Mouse (Mus musculus) adrenal gland, postnatal 14 days (tissue): ENCODE data around the gene Abcb5. TPM values are rescaled to one million over a fixed set of nuclear protein-coding genes. Genes with fewer than 3 reads are reported as not detected.
"Not testable (repeated sequence)": the region's sequence is repeated elsewhere in the genome, so short reads cannot be mapped to it uniquely, and the experiment has no call there.

Experiments used
- DNase-seq: peaks from one replicate; pipeline ENCODE4 v3.0.0; 2021; ENCODE audit warnings: mixed read lengths
- long read RNA-seq, 2 experiments: library from polyadenylated mRNA; stranded (forward); transcript quantifications; one replicate each; pipeline ENCODE4 v2.0.0; 2021
- total RNA-seq: library from RNA; stranded (reverse); gene quantifications from 2 replicates; pipeline ENCODE4 v1.2.3, GENCODE M21; 2021

The Abcb5 gene
- total RNA-seq = 0.19 and 0.26 TPM in 2 replicates
- long read RNA-seq, experiment 1 = 0 reads
- long read RNA-seq, experiment 2 = 0 reads

GRCm38 (mm10) chr12:118966321-118966720 is at the start of gene Abcb5:
TSS of gene Abcb5 (minus strand) at chr12:118966421.
- no peak for DNase-seq

GRCm38 (mm10) chr12:118999230-118999629 is 33.0 kb upstream of the Abcb5 start:
- DNase-seq = no peak

GRCm38 (mm10) chr12:118994328-118995166 is 28.3 kb upstream of the Abcb5 start:
- no peak for DNase-seq

GRCm38 (mm10) chr12:118984852-118985251 is 18.6 kb upstream of the Abcb5 start:
- DNase-seq = no peak

GRCm38 (mm10) chr12:118930386-118931318 is 35.6 kb downstream of the Abcb5 start:
- DNase-seq = peak; percentile 67

GRCm38 (mm10) chr12:118926813-118927281 is 39.4 kb downstream of the Abcb5 start:
- no peak for DNase-seq

- DNase-seq = not testable (repeated sequence)
Observed at GRCm38 (mm10) chr12:118923874-118924273, 42.3 kb downstream of the Abcb5 start.

- no peak for DNase-seq
Observed at GRCm38 (mm10) chr12:118917771-118918170, 48.5 kb downstream of the Abcb5 start.

GRCm38 (mm10) chr12:118910360-118910759 is 55.9 kb downstream of the Abcb5 start:
- no peak for DNase-seq

- no peak for DNase-seq
Observed at GRCm38 (mm10) chr12:118902249-118902648, 64.0 kb downstream of the Abcb5 start.

GRCm38 (mm10) chr12:118887964-118888363 is 78.3 kb downstream of the Abcb5 start:
- no peak for DNase-seq

- no peak for DNase-seq
Observed at GRCm38 (mm10) chr12:118882790-118883189, 83.4 kb downstream of the Abcb5 start.

- no peak for DNase-seq
Observed at GRCm38 (mm10) chr12:118872673-118873072, 93.5 kb downstream of the Abcb5 start.

- no peak for DNase-seq
Observed at GRCm38 (mm10) chr12:118856151-118856550, 110.1 kb downstream of the Abcb5 start.

GRCm38 (mm10) chr12:118854831-118855453 is 111.3 kb downstream of the Abcb5 start:
- DNase-seq = peak; percentile 79

- no peak for DNase-seq
Observed at GRCm38 (mm10) chr12:118854401-118854800, 111.8 kb downstream of the Abcb5 start.

- DNase-seq = no peak
Observed at GRCm38 (mm10) chr12:118853331-118853730, 112.9 kb downstream of the Abcb5 start.

- DNase-seq = no peak
Observed at GRCm38 (mm10) chr12:118850851-118851410, 115.3 kb downstream of the Abcb5 start.

- no peak for DNase-seq
Observed at GRCm38 (mm10) chr12:118849996-118850395, 116.2 kb downstream of the Abcb5 start.

GRCm38 (mm10) chr12:118849203-118849861 is 116.9 kb downstream of the Abcb5 start:
- DNase-seq = no peak

GRCm38 (mm10) chr12:118848496-118849202 is 117.6 kb downstream of the Abcb5 start:
- DNase-seq = no peak
